Mouse (Mus musculus) small intestine, adult 2 months (tissue): ENCODE results near the gene Glis1. TPM values are rescaled to one million over a fixed set of nuclear protein-coding genes. Genes with fewer than 3 reads are reported as not detected.

ENCODE experiments used
- H3K27ac ChIP-seq: fragments of 200-500 bp; 2 replicates; pipeline ENCODE4 v1.5.1; 2012; ENCODE audit warnings: low read depth, low read length, control low read depth, inconsistent platforms; ENCODE audit not compliant: insufficient read depth
- H3K27me3 ChIP-seq: fragments of 200-500 bp; 2 replicates; pipeline ENCODE4 v1.6.1; 2012; ENCODE audit warnings: mild to moderate bottlenecking, moderate library complexity, low read length, inconsistent platforms; ENCODE audit not compliant: control insufficient read depth, insufficient read depth
- H3K36me3 ChIP-seq: fragments of 200-500 bp; 2 replicates; pipeline ENCODE4 v1.6.1; 2012; ENCODE audit warnings: mild to moderate bottlenecking, low read length, control low read depth, inconsistent platforms; ENCODE audit not compliant: control insufficient read depth, insufficient read depth
- H3K4me1 ChIP-seq: fragments of 200-500 bp; 2 replicates; pipeline ENCODE4 v1.6.1; 2012; ENCODE audit warnings: low read length, inconsistent platforms, mixed read lengths; ENCODE audit not compliant: control insufficient read depth, insufficient read depth, insufficient read length
- H3K4me3 ChIP-seq: fragments of 200-500 bp; 2 replicates; pipeline ENCODE4 v1.5.1; 2012; ENCODE audit warnings: low read depth, mild to moderate bottlenecking, control low read depth, inconsistent platforms, low read length, moderate library complexity
- CTCF ChIP-seq: fragments of 200-500 bp; IDR thresholded peaks from 2 replicates; pipeline ENCODE4 v1.5.1; 2012; ENCODE audit warnings: low read depth, mild to moderate bottlenecking, control low read depth, inconsistent platforms, low read length, moderate library complexity, mixed read lengths; ENCODE audit not compliant: insufficient replicate concordance, insufficient read length; ENCODE audit errors: extremely low read depth
- POLR2A ChIP-seq: fragments of 200-500 bp; IDR thresholded peaks from 2 replicates; pipeline ENCODE4 v1.6.1; 2012; ENCODE audit warnings: low read depth, mild to moderate bottlenecking, control low read depth, inconsistent platforms, low read length, moderate library complexity
- WGBS: fragments of 180-500 bp; shearing (Covaris S2); methylation state at CpG from one replicate; pipeline ENCODE4 v1.1.7; 2018; 5-methylcytosine and 5-hydroxymethylcytosine counted together
- polyA plus RNA-seq: library from polyadenylated mRNA; depleted of rRNA; stranded (reverse); fragments of >200 nt; gene quantifications from 2 replicates; pipeline ENCODE4 v1.2.3, GENCODE M21; 2012; rRNA removed

Glis1 gene
- 0.10 and 1.0 TPM in 2 replicates for polyA plus RNA-seq

DNA sequence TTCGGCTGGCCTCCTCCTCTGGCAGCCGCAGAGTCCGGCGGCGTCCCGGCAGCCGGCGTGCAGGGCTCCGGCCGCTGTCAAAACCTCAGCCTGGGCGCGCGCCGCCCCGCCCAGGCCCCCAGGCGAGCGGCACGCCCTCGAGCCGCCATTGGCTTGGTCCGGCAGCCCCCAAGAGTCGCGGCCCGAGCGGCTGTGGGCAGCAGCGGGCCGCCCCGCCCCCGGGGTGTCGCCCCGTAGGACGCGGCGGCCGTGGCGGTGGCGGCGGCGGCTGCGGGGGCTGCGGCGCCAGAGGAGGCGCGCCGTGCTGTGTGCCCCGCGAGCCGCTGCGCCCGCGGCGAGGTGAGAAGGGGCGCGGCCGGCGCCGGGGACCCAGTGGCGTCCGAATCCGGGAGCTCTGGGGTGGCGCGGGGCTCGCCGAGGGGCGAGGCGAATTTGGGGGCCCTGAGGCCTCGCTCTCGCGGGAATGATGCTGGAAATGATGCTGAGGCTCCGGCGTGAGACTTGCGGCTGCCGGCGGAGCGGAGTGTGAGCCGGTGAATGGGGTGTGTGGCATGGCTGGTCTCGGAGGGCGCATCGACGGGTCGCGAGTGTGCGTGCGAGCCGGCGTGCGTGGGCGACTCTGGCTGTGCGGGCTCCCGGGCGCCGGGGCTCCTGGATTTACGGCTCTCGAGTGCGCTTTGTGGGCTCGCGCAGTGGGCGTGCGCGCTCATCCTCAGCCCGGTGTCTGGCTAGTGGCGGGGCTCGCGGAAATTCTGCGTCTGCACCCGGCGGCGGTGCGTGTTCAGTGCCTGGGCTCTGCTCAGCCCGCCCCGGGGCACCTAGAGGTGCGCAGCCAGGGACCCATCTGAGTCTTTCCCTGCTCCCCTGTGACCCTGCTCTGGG, at the start of gene Glis1:
Gene Glis1, plus strand, starts transcription at position 236 of the 882 bp plus-strand sequence.
- under 1% methylated on average over 110 of the region's 112 CpGs for WGBS
- Histone ChIP-seq H3K4me3 (peak within 1 kb of the TSS; percentile 65), H3K36me3 (no peaks in the 10 kb centered on the region), H3K27ac (no peak within 1 kb of the TSS), H3K27me3 (peaks cover 51% of the 10 kb centered on the region), H3K4me1 (peaks cover 7% of the 10 kb centered on the region)
- no peak for TF ChIP-seq POLR2A
- TF ChIP-seq CTCF, result no peak

DNA sequence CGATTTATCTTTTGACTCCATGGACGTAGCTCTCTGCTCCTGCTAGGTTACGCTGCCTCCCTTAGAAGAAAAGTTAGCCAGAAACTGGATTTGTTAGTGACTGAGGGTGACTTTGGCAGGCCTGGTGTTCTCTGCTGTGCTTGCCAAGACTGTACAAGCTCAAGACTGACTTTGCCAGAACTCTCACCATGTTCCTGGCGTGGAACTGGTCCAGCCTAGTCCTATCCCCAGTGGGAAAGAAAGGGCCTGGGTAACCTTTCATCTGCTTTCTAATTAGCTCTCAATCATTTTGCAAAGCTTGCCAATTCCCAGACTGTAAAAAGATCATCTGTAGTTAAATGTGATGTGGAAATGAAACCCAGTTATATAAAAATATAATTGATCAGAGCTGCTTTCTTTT, 47.4 kb upstream of the Glis1 start:
- Histone ChIP-seq H3K4me1 (no peaks in the 10 kb centered on the region), H3K27ac (no peak overlapping the region), H3K36me3 (peaks cover 38% of the 10 kb centered on the region), H3K4me3 (no peak overlapping the region), H3K27me3 (no peaks in the 10 kb centered on the region)
- WGBS, result 89% methylated on average over 4 of the region's 4 CpGs
- TF ChIP-seq CTCF (no peak), POLR2A (no peak)

DNA sequence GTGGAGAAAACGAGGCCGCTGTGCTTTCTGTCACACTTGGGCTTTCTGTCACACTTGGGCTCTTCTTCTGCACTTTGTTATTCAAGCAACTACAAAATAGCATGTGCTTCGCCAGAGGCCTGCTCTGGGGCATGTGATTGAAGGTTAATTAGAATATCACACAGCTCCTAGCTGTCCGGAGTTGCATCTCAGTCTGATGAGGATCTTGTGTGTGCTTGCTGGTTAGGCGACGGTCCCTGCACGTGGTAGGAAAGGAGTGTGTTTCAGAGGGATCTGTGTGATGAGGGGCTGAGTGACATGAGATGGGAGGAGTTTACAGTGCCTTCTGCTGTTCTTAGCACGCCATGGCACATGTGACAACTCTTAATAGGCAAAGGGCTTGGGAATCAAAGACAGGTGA, 46.9 kb upstream of the Glis1 start:
- Histone ChIP-seq H3K27ac (no peak overlapping the region), H3K4me3 (no peak overlapping the region), H3K36me3 (peaks cover 40% of the 10 kb centered on the region), H3K27me3 (no peaks in the 10 kb centered on the region), H3K4me1 (no peaks in the 10 kb centered on the region)
- 94% methylated on average over 8 of the region's 8 CpGs for WGBS
- no peak for TF ChIP-seq POLR2A
- TF ChIP-seq CTCF, result no peak

DNA sequence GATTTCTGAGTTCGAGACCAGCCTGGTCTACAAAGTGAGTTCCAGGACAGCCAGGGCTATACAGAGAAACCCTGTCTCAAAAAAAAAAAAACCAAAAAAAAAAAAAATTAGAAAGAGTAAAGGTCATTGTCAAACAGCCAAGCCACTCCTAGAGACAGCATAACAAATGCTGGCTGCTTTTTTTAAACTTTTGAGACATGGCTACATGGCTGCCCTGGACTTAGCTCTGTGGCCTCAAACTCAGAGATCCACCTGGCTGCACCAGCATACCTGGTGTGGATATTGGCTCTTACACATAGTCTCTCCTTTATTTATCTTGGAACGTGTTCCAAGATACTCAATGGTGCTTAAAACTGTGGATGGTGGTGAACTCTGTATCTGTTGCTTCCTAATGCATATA, 46.1 kb upstream of the Glis1 start:
- WGBS, result 62% methylated on average over 2 of the region's 2 CpGs
- Histone ChIP-seq H3K4me1 (no peaks in the 10 kb centered on the region), H3K4me3 (no peak overlapping the region), H3K27ac (no peak overlapping the region), H3K27me3 (no peaks in the 10 kb centered on the region), H3K36me3 (peaks cover 40% of the 10 kb centered on the region)
- TF ChIP-seq CTCF (no peak), POLR2A (no peak)

DNA sequence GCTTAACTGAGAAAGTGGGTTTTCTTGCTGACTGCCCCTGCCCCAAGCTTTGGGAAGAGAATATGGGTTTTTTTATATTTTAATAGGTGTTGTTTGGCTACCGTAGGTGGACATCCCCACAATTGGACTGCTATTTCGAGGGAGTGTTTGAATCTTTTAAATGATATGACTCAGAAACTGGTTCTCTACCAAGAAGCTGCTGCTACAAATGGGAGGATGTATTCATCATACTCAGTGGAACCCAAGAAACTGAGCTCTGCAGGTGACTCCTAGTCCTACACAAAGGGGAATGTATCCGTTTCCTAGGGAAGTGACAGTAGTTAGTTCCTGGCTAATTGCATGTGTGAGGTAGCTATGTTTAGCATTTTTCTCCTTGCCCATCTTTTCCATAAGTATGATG, 45.0 kb upstream of the Glis1 start:
- H3K27me3 ChIP-seq, result no peaks in the 10 kb centered on the region
- WGBS, result 95% methylated on average over 3 of the region's 3 CpGs
- no peak overlapping the region for H3K27ac ChIP-seq
- H3K4me3 ChIP-seq, result no peak overlapping the region
- peaks cover 38% of the 10 kb centered on the region for H3K36me3 ChIP-seq
- H3K4me1 ChIP-seq, result no peaks in the 10 kb centered on the region
- TF ChIP-seq CTCF, result no peak
- TF ChIP-seq POLR2A, result no peak

DNA sequence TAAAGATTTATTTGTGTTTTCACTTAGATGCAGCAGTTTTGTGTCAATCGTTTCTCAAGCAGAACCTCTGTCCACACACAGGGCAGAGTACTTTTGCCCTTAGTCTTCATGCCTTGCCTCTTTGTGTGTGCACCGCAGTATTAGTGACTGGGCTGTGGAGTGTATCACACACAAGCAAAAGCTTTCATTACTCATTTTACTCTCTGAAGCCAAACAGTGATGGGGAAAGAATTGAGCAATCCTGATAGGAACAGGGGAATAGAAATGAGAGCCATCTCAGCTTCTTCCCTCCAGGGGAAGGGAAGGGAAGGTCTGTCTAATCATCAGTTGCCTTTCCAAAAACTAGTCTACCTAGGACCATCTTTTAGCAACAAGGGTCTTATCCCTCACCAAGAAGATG, 40.6 kb upstream of the Glis1 start:
- Histone ChIP-seq H3K27ac (no peak overlapping the region), H3K4me1 (no peaks in the 10 kb centered on the region), H3K36me3 (peaks cover 24% of the 10 kb centered on the region), H3K27me3 (no peaks in the 10 kb centered on the region), H3K4me3 (no peak overlapping the region)
- TF ChIP-seq CTCF (no peak), POLR2A (no peak)
- 85% methylated on average over 2 of the region's 2 CpGs for WGBS

DNA sequence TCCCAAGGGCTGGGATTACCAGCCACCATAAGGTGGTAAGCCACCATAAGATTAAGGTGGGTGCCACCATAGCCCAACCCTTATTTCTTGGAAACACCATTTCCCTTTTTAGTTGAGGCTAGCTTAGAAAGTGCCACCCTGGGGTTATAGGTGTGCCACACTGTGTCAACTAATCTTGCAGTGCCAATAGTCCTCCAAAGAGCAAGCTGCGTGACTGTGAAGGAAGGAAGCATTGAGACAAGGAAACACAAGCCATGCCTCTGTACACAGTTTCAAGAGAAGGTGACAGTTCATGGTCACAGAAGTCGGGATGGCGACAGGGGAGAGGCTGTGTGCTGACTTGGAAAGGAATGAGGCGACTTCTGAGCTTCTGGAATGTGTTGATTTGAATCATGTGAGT, 14.2 kb upstream of the Glis1 start:
- Histone ChIP-seq H3K27me3 (no peaks in the 10 kb centered on the region; the same call in 1 of the 2 replicates), H3K27ac (no peak overlapping the region), H3K4me1 (no peaks in the 10 kb centered on the region), H3K36me3 (no peaks in the 10 kb centered on the region), H3K4me3 (no peak overlapping the region)
- 66% methylated on average over 4 of the region's 4 CpGs for WGBS
- TF ChIP-seq POLR2A, result no peak
